Mouse (Mus musculus) heart, embryonic 11.5 days (tissue): ENCODE results near the gene Dcst1. TPM values are rescaled to one million over a fixed set of nuclear protein-coding genes. Genes with fewer than 3 reads are reported as not detected.

ENCODE experiments used
- ATAC-seq: fragments of 200-750 bp; cut with Nextera tagmentation; replicated peaks from 2 replicates; pipeline ENCODE4 v1.8.0; 2017; ENCODE audit warnings: moderate library complexity; ENCODE audit not compliant: insufficient number of reproducible peaks, low FRiP score, low TSS enrichment
- H3K27ac ChIP-seq: fragments of 300-500 bp; sonication (generic); 2 replicates; pipeline ENCODE4 v1.5.1; 2014; ENCODE audit warnings: mild to moderate bottlenecking, low read depth, low read length
- H3K27me3 ChIP-seq: fragments of 300-500 bp; sonication (generic); 2 replicates; pipeline ENCODE4 v1.6.1; 2014; ENCODE audit warnings: mild to moderate bottlenecking, low read length, mixed read lengths; ENCODE audit not compliant: control insufficient read depth, insufficient read depth
- H3K36me3 ChIP-seq: fragments of 300-500 bp; sonication (generic); 2 replicates; pipeline ENCODE4 v1.6.1; 2014; ENCODE audit warnings: mild to moderate bottlenecking, low read length, moderate library complexity, mixed read lengths; ENCODE audit not compliant: control insufficient read depth, insufficient read depth
- H3K4me1 ChIP-seq: fragments of 300-500 bp; sonication (generic); 2 replicates; pipeline ENCODE4 v1.6.1; 2014; ENCODE audit warnings: low read length; ENCODE audit not compliant: control insufficient read depth, insufficient read depth
- H3K4me2 ChIP-seq: fragments of 300-500 bp; sonication (generic); 2 replicates; pipeline ENCODE4 v1.6.1; 2014; ENCODE audit warnings: mild to moderate bottlenecking, moderate library complexity
- H3K4me3 ChIP-seq: fragments of 300-500 bp; sonication (generic); 2 replicates; pipeline ENCODE4 v1.5.1; 2014; ENCODE audit warnings: low read depth, low read length
- H3K9ac ChIP-seq: fragments of 300-500 bp; sonication (generic); 2 replicates; pipeline ENCODE4 v1.6.1; 2014; ENCODE audit warnings: mild to moderate bottlenecking, low read depth, low read length, moderate library complexity
- H3K9me3 ChIP-seq: fragments of 300-500 bp; sonication (generic); replicated peaks from 2 replicates; pipeline ENCODE4 v1.6.1; 2016; ENCODE audit warnings: low read length; ENCODE audit not compliant: control insufficient read depth
- WGBS: fragments of 180-500 bp; shearing (Covaris S2); extraction: QIAGEN DNeasy Blood & Tissue Kit; methylation state at CpG from one replicate; pipeline ENCODE4 v1.1.7; 2014; ENCODE audit not compliant: insufficient replicate concordance; 5-methylcytosine and 5-hydroxymethylcytosine counted together
- polyA plus RNA-seq: library from polyadenylated mRNA; unstranded; fragments of >200 nt; fragmentation: Nextera tagmentation; extraction: Ambion mirVana; gene quantifications from 2 replicates; pipeline ENCODE4 v1.2.1, GENCODE M21; 2014

Dcst1 gene
- polyA plus RNA-seq, 1 experiment from 2014 or later = 0.21 TPM

- no peak for ATAC-seq
- peak overlapping the region; percentile 100 for H3K4me2 ChIP-seq
- H3K4me1 ChIP-seq = peaks cover 15% of the 10 kb centered on the region
- no peaks in the 10 kb centered on the region for H3K9me3 ChIP-seq
- H3K27me3 ChIP-seq = no peaks in the 10 kb centered on the region
- H3K36me3 ChIP-seq = 0 out of 2 replicates have a peak, but pooled peaks cover 2% of the 10 kb centered on the region
- peak overlapping the region; percentile 73 for H3K9ac ChIP-seq
- WGBS = 0% methylated on average over 4 of the region's 4 CpGs
- H3K27ac ChIP-seq = peak overlapping the region; percentile 42
- H3K4me3 ChIP-seq = peak overlapping the region; percentile 70
Measured at GRCm38 (mm10) chr3:89396654-89397005, 31.6 kb upstream of the Dcst1 start.

DNA sequence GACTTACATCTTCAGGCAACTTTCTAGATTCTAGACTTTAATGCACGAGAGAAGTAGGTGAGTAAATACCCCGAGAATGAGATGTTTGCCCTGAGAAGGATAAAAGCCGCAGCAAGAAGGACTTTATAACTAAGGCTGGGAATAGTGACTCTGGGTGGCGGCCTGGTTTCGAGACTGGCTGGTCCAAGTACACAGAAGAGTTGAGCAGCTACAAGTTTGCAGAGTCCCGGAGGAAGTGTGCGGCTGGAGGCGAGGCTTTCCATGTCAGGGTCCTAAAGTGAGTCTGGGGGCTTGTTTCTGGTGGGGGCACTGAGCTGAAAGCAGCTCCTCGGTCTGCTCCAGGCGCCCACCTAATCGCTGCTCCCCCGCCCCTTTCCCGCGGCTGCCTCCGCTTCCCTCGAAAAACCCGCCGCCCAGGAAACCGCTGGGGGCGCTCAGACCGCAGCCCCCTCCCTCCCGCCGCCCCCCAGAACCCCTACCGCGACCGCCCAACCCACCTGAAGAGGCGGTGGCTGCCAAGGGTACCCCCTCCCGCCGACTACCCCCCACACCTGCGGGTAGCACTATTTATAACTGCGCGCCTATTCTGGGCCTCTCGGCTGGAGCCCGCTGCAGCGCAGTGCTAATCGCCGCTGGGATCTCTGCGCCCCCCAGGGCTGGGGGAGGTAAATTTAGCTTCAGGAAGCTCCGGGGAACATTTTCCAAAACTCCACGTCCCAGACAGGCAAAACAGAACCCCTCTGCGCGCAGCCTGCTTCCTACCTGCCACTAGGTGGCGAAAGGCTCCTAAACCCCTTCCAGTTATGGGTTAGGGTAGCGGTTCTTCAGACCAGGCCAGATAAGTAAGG is 31.0 kb upstream of the Dcst1 start:
- under 1% methylated on average over 42 of the region's 44 CpGs for WGBS
- peaks cover 19% of the 10 kb centered on the region for H3K4me1 ChIP-seq
- peak overlapping the region; percentile 73 for H3K9ac ChIP-seq
- 0 out of 2 replicates have a peak, but pooled peaks cover 2% of the 10 kb centered on the region for H3K36me3 ChIP-seq
- H3K4me3 ChIP-seq = peak overlapping the region; percentile 70
- no peaks in the 10 kb centered on the region for H3K9me3 ChIP-seq
- peak overlapping the region; percentile 100 for H3K4me2 ChIP-seq
- H3K27me3 ChIP-seq = no peaks in the 10 kb centered on the region
- peak overlapping the region; percentile 42 for H3K27ac ChIP-seq
- ATAC-seq = no peak

GRCm38 (mm10) chr3:89395419-89395805 is 30.4 kb upstream of the Dcst1 start:
- Histone ChIP-seq H3K4me3 (peak overlapping the region; percentile 70), H3K27ac (peak overlapping the region; percentile 93), H3K4me1 (peaks cover 26% of the 10 kb centered on the region), H3K9ac (peak overlapping the region; percentile 73), H3K27me3 (no peaks in the 10 kb centered on the region), H3K36me3 (no peaks in the 10 kb centered on the region), H3K4me2 (peak overlapping the region; percentile 100), H3K9me3 (no peaks in the 10 kb centered on the region)
- 2% methylated on average over 10 of the region's 10 CpGs for WGBS
- no peak for ATAC-seq

DNA sequence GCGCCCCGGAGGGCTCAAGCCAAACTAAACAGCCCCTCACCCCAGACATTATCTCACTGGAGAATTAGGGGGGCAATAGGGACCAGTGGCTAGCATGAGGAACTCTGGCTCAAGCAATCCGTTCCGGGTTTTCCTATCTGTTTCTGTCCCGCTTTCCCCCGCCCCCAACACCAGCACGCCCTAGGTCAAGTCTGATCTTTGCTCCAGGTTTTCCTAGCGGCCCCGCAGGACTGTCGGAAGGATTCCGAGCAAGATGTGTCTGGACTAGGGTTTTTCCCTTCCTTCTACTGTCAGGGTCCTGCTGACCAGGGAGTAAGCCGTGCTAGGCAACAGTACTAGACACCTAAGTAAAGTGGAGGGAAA is 29.8 kb upstream of the Dcst1 start:
- no peak; the same call in 1 of the 2 replicates for ATAC-seq
- Histone ChIP-seq H3K27me3 (no peaks in the 10 kb centered on the region), H3K9me3 (no peaks in the 10 kb centered on the region), H3K27ac (peak overlapping the region; percentile 93), H3K4me2 (peak overlapping the region; percentile 100), H3K36me3 (no peaks in the 10 kb centered on the region), H3K4me3 (peak overlapping the region; percentile 70), H3K9ac (peak overlapping the region; percentile 73), H3K4me1 (peaks cover 30% of the 10 kb centered on the region)
- 0% methylated on average over 11 of the region's 12 CpGs for WGBS

DNA sequence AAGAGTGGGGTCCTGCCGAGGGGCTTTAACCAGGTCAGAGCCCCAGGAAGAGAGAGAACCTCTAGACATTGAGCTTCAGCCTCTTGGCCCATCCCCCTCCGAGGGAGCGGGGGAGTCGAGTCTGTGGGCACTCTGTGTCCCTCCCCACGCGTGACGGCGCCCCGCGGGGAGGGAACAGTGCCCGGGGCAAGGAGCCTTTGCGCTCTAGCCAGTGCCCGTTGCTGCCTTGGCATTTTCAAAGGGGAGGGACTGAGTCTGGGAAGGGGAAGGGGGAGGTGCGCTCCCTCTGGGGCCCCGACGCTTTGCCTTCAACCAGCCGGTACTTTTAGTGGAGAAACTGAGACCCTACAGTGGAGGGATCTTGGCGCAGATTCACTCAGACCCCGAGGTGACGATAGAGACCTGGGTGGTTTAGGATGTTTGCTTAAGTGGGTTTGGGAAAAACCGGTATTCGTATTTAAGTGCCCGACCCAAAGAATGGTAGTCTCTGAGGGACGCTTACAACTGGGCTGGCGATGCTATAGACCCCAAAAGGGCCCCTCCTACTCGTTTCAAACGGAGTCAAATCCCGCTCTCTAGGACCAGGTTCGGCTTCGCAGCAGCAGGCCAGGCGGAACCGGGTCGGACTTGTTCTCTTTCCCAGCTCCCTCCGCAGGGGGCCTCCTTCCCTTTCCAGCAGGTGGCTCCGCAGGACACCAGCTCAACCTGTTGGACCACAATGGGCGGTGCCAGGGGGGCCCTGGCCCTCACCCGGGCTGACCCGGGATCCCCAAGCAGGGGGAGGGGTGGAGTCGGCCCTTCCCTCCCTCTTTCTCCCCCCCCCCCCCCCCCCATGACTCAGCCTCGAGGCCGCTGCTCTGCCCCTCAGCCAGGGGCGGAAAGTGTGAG is 29.2 kb upstream of the Dcst1 start, which contains the start of gene Zbtb7b:
Zbtb7b (minus strand) TSS at position 771 of the 888 bp plus-strand sequence.
- peak; percentile 32 for ATAC-seq
- WGBS = 0% methylated on average over 39 of the region's 42 CpGs
- peak within 1 kb of the TSS; percentile 100 for H3K4me2 ChIP-seq
- H3K36me3 ChIP-seq = no peaks in the 10 kb centered on the region
- peaks cover 30% of the 10 kb centered on the region for H3K4me1 ChIP-seq
- H3K27ac ChIP-seq = peak within 1 kb of the TSS; percentile 93
- H3K9ac ChIP-seq = peak within 1 kb of the TSS; percentile 73
- H3K9me3 ChIP-seq = no peaks in the 10 kb centered on the region
- no peaks in the 10 kb centered on the region for H3K27me3 ChIP-seq
- H3K4me3 ChIP-seq = peak within 1 kb of the TSS; percentile 70

DNA sequence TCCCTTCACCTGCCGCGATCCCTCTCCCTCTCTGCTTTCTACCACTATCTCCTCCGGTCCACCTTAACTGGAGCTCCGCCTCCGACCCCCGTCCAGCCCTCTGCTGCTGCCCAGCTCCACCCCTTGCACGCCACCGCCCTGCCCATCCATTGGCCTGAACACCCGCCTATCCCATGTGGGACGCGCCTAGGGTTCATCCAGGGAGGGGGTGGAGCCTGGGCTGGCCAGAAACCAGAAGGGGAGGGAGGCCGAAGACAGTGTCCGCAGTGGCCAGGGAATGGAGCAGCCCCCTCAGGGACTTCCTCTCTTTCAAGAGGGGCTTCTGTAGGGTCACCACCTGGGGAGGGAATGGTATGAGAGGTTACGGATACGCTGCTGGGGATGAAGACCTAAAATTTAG is 28.6 kb upstream of the Dcst1 start:
- H3K36me3 ChIP-seq = no peaks in the 10 kb centered on the region
- peak overlapping the region; percentile 100 for H3K4me2 ChIP-seq
- H3K9me3 ChIP-seq = no peaks in the 10 kb centered on the region
- 0% methylated on average over 15 of the region's 15 CpGs for WGBS
- H3K9ac ChIP-seq = peak overlapping the region; percentile 73
- ATAC-seq = peak; percentile 93
- H3K4me1 ChIP-seq = peaks cover 30% of the 10 kb centered on the region
- peak overlapping the region; percentile 70 for H3K4me3 ChIP-seq
- H3K27me3 ChIP-seq = no peaks in the 10 kb centered on the region
- H3K27ac ChIP-seq = peak overlapping the region; percentile 93

DNA sequence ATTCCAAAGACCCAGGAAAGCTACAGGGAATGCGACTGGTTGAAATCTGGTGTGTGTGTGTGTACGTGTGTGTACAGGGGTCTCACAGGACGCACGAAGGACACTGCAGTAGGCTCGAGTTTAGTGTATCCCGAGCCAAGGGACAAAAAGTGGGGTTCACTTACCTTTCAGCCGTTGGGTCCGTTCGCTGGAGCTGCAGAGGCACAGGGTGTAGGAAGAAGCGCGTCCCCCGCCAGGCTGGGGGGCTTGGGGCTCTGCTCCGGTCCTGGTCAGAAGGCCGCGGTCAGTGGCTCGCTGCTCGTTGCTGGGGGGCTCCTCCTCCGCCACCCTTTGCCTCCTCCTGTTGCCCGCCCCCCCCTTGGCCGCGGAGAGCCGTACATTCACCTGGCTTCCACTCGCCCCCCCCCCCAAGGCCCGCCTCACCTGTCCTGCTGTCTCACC is 27.8 kb upstream of the Dcst1 start:
- ATAC-seq = no peak
- Histone ChIP-seq H3K9ac (peak overlapping the region; percentile 86), H3K27me3 (no peaks in the 10 kb centered on the region), H3K27ac (no peak overlapping the region), H3K9me3 (no peaks in the 10 kb centered on the region), H3K36me3 (no peaks in the 10 kb centered on the region), H3K4me2 (peak overlapping the region; percentile 100), H3K4me1 (peaks cover 30% of the 10 kb centered on the region), H3K4me3 (peak overlapping the region; percentile 70)
- 1% methylated on average over 17 of the region's 24 CpGs for WGBS

DNA sequence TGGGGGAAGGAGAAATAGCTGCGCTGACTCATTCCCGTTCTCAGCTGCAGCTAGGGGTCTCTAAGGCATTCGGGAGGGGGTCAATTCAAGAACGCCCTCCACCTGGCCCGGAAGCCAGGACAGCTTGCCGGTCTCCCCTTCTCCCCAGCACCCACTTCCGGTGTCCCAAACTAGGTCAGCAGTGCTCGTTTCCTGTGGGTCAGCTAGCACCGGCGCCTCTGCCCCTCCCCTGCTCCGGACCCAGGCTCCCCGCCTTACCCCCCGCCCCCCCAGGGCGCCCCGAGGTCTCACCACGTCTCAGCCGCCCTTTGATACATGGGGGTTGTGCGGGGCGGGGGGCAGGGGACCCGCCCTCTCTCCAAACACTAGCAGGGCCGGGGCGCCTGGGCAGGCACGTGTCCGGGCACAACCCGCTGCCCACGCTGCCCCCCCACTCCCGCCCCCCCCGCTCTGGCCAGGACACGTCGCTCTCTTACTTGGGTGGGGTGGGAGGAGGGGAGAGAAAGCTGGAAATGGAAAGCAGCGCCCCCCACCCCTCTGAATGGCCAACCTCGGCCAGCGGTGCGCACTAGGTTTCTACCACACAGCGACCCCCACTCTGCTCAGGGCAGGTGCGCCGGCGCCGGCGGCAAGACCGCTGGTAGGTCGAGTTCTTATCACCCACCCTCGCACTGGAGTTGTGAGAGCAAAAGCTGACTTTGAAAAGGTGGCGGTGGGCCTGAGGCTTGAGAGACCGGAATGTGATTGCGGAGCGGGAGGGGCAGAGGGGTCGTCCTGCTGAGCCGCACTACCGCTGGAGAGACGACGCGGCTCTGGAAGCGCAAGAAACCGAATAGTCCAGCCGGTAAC is 26.8 kb upstream of the Dcst1 start:
- H3K27me3 ChIP-seq = no peaks in the 10 kb centered on the region
- under 1% methylated on average over 51 of the region's 56 CpGs for WGBS
- H3K4me2 ChIP-seq = peak overlapping the region; percentile 100
- H3K36me3 ChIP-seq = no peaks in the 10 kb centered on the region
- H3K4me1 ChIP-seq = peaks cover 32% of the 10 kb centered on the region
- peak overlapping the region; percentile 70 for H3K4me3 ChIP-seq
- H3K27ac ChIP-seq = 0 out of 2 replicates have a peak overlapping the region, but pooled peaks have one; percentile 29
- ATAC-seq = no peak
- H3K9me3 ChIP-seq = no peaks in the 10 kb centered on the region
- H3K9ac ChIP-seq = peak overlapping the region; percentile 86
